Comparison of ENCODE assay signal across 1 mouse cellular context in the genomic region with DNA sequence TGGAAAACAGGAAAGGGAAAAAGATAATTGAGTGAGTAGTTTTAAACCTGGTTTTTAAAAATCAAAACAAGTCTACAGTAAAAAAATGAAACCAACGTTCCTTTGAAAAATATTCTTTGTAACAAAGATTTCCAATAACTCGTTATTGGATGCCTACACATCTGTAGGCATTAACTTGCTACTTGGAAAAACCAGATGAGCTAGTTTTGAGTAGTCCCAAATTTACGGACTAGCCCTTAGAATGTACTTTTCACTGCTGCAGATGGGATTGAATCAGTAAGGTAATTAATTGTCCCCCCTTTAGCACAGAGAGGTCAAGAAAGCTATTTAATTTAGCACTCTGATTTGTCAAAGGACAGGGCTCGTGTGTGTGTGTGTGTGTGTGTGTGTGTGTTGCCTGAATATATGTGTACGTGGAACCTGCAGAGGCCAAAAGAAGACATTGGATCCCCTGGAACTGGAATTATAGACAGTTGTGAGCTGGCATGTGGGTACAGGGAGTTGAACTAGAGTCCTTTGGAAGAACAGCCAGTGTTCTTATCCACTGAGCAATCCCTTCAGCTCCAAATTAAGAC.
TF ChIP-seq lines count a peak whose summit lies in the region.

No protein-coding gene starts in this region.

TF ChIP-seq in MEL, 35 proteins besides CTCF, POLR2A, EP300 and RAD21:
- no peak for TF ChIP-seq ZMIZ1 (IDR thresholded peaks at IDR 0.05; ENCODE audit: low read depth, low read length)
